20 mouse cellular contexts compared by ENCODE assay signal in genomic region chr1:35452441-35453107, GRCm38 (mm10).
DNase-seq lines count a peak whose midpoint lies in the region; ATAC-seq lines count a peak whose summit lies in the region.
"Had no signal": no experiment of that assay in that cellular context is flagged by ENCODE, and none has a peak within 500 bp of the region (broad histone marks: within the 10 kb centered on the region; RNA-seq: fewer than 3 reads in every experiment).

No protein-coding gene starts in this region.

- H3K4me1 ChIP-seq in hindbrain, embryonic 14.5 days (replicated peaks; ENCODE audit: control insufficient read depth, insufficient read depth, low read length) = no peaks in the 10 kb centered on the region
- no peaks in the 10 kb centered on the region for H3K4me1 ChIP-seq in hindbrain, embryonic 11.5 days (replicated peaks; ENCODE audit: control insufficient read depth, insufficient read depth, low read length)
- H3K4me1 ChIP-seq in neural tube, embryonic 13.5 days (replicated peaks) = peaks cover 19% of the 10 kb centered on the region
- no peaks in the 10 kb centered on the region for H3K4me1 ChIP-seq in embryonic facial prominence, embryonic 10.5 days
- H3K4me1 ChIP-seq: embryonic facial prominence, embryonic 13.5 days; forebrain, embryonic 12.5 days; heart, embryonic 13.5 days had no signal

- ATAC-seq in hindbrain, embryonic 14.5 days (ENCODE audit: low FRiP score) = no peak
- no peak for ATAC-seq in hindbrain, embryonic 11.5 days (ENCODE audit: low FRiP score)
- peak; percentile 69 for ATAC-seq in neural tube, embryonic 13.5 days (ENCODE audit: low read depth)
- ATAC-seq: activated CD4-positive, CD25-positive, alpha-beta regulatory T cell, adult 4 months; forebrain, embryonic 16.5 days; intestine, embryonic 16.5 days had no signal

- no peak overlapping the region for H3K27ac ChIP-seq in hindbrain, embryonic 14.5 days
- H3K27ac ChIP-seq in hindbrain, embryonic 11.5 days (ENCODE audit: low read depth, low read length) = no peak overlapping the region
- peak overlapping the region; percentile 42; the same call in 1 of the 2 replicates for H3K27ac ChIP-seq in neural tube, embryonic 13.5 days (replicated peaks)
- no peak overlapping the region for H3K27ac ChIP-seq in embryonic facial prominence, embryonic 10.5 days (replicated peaks)
- H3K27ac ChIP-seq: embryonic facial prominence, embryonic 13.5 days; forebrain, embryonic 12.5 days; heart, embryonic 13.5 days had no signal

- no peak overlapping the region for H3K9ac ChIP-seq in hindbrain, embryonic 14.5 days
- no peak overlapping the region for H3K9ac ChIP-seq in hindbrain, embryonic 11.5 days (ENCODE audit: low read depth, low read length)
- no peak overlapping the region for H3K9ac ChIP-seq in neural tube, embryonic 13.5 days
- H3K9ac ChIP-seq: embryonic facial prominence, embryonic 13.5 days; forebrain, embryonic 12.5 days; heart, embryonic 13.5 days had no signal

- no peaks in the 10 kb centered on the region for H3K9me3 ChIP-seq in hindbrain, embryonic 14.5 days (ENCODE audit: control insufficient read depth, low read length)
- no peaks in the 10 kb centered on the region for H3K9me3 ChIP-seq in hindbrain, embryonic 11.5 days (ENCODE audit: control insufficient read depth, low read length)
- no peaks in the 10 kb centered on the region for H3K9me3 ChIP-seq in neural tube, embryonic 13.5 days
- no peaks in the 10 kb centered on the region for H3K9me3 ChIP-seq in embryonic facial prominence, embryonic 10.5 days
- H3K9me3 ChIP-seq: embryonic facial prominence, embryonic 13.5 days; forebrain, embryonic 12.5 days; heart, embryonic 13.5 days had no signal

- H3K4me2 ChIP-seq in hindbrain, embryonic 14.5 days (replicated peaks) = peak overlapping the region; percentile 21; the same call in 1 of the 2 replicates
- H3K4me2 ChIP-seq in hindbrain, embryonic 11.5 days (replicated peaks; ENCODE audit: low read depth, low read length) = no peak overlapping the region
- 0 out of 2 replicates have a peak overlapping the region, but pooled peaks have one; percentile 11 for H3K4me2 ChIP-seq in neural tube, embryonic 13.5 days
- H3K4me2 ChIP-seq: embryonic facial prominence, embryonic 13.5 days; forebrain, embryonic 12.5 days; heart, embryonic 13.5 days had no signal

- no peak for DNase-seq in hindbrain, embryonic 14.5 days (ENCODE audit: low spot score)
- no peak for DNase-seq in hindbrain, embryonic 11.5 days (ENCODE audit: low spot score)
- DNase-seq in ES-CJ7 (ENCODE audit: low read depth, low spot score) = peak; percentile 56
- peak; percentile 65 for DNase-seq in ZHBTc4 (ENCODE audit: low read depth, low spot score)
- DNase-seq in embryonic facial prominence, embryonic 10.5 days (ENCODE audit: low spot score) = no peak
- no peak for DNase-seq in gastrocnemius, adult 8-10 months (ENCODE audit: low spot score in 2 of 2)
- DNase-seq: adrenal gland, postnatal 14 days; cerebellum, adult 11-12 months; cerebellum, adult 9-10 months; cerebellum, postnatal 25 days; gastrocnemius, postnatal 14 days; heart, postnatal 36 days had no signal

- no peaks in the 10 kb centered on the region for H3K36me3 ChIP-seq in hindbrain, embryonic 14.5 days (replicated peaks; ENCODE audit: control insufficient read depth, insufficient read depth)
- no peaks in the 10 kb centered on the region for H3K36me3 ChIP-seq in hindbrain, embryonic 11.5 days (ENCODE audit: control insufficient read depth, insufficient read depth, low read length)
- H3K36me3 ChIP-seq in neural tube, embryonic 13.5 days = no peaks in the 10 kb centered on the region
- H3K36me3 ChIP-seq in embryonic facial prominence, embryonic 10.5 days (replicated peaks) = no peaks in the 10 kb centered on the region
- H3K36me3 ChIP-seq: embryonic facial prominence, embryonic 13.5 days; forebrain, embryonic 12.5 days; heart, embryonic 13.5 days had no signal

- 75% methylated on average over 19 of the region's 19 CpGs for WGBS in hindbrain, embryonic 14.5 days
- 79% methylated on average over 19 of the region's 19 CpGs for WGBS in hindbrain, embryonic 11.5 days
- 61% methylated on average over 19 of the region's 19 CpGs for WGBS in neural tube, embryonic 13.5 days
- 91% methylated on average over 19 of the region's 19 CpGs for WGBS in embryonic facial prominence, embryonic 10.5 days

- no peaks in the 10 kb centered on the region for H3K27me3 ChIP-seq in hindbrain, embryonic 14.5 days (ENCODE audit: control insufficient read depth, insufficient read depth, low read length)
- no peaks in the 10 kb centered on the region for H3K27me3 ChIP-seq in hindbrain, embryonic 11.5 days (ENCODE audit: control insufficient read depth, insufficient read depth, low read length)
- no peaks in the 10 kb centered on the region for H3K27me3 ChIP-seq in neural tube, embryonic 13.5 days
- no peaks in the 10 kb centered on the region for H3K27me3 ChIP-seq in embryonic facial prominence, embryonic 10.5 days (replicated peaks; ENCODE audit: low read depth, poor library complexity, severe bottlenecking)
- H3K27me3 ChIP-seq: CH12.LX; embryonic facial prominence, embryonic 13.5 days; forebrain, embryonic 12.5 days; heart, embryonic 13.5 days had no signal

- H3K4me3 ChIP-seq in hindbrain, embryonic 14.5 days (replicated peaks; ENCODE audit: low read length) = no peak overlapping the region
- H3K4me3 ChIP-seq in hindbrain, embryonic 11.5 days (ENCODE audit: low read depth, low read length) = no peak overlapping the region
- no peak overlapping the region for H3K4me3 ChIP-seq in neural tube, embryonic 13.5 days
- H3K4me3 ChIP-seq in embryonic facial prominence, embryonic 10.5 days = no peak overlapping the region
- H3K4me3 ChIP-seq: embryonic facial prominence, embryonic 13.5 days; forebrain, embryonic 12.5 days; heart, embryonic 13.5 days had no signal

Comparison
In these comparisons a context has a peak if more than half of its experiments do, and no peak if none do; other contexts are left out.
1. DNase-seq: peak in ES-CJ7 (single experiment) and ZHBTc4 (single experiment); none in hindbrain, embryonic 14.5 days (single experiment), hindbrain, embryonic 11.5 days (single experiment), embryonic facial prominence, embryonic 10.5 days (single experiment) and gastrocnemius, adult 8-10 months (0 of 2).